Mouse (Mus musculus) gonadal fat pad, adult 2 months (tissue): ENCODE measurements around the gene Rprd1b. TPM values are rescaled to one million over a fixed set of nuclear protein-coding genes. Genes with fewer than 3 reads are reported as not detected.

Experiments used
- DNase-seq: peaks from one replicate; pipeline ENCODE4 v3.0.0-alpha.2; 2012; ENCODE audit warnings: low read depth
- polyA plus RNA-seq: library from polyadenylated mRNA; depleted of rRNA; stranded (reverse); fragments of >200 nt; gene quantifications from 2 replicates; pipeline ENCODE4 v1.2.3, GENCODE M21; 2012

Rprd1b gene
- polyA plus RNA-seq, 1 experiment, result 16.2 TPM

- no peak for DNase-seq
Observed at GRCm38 (mm10) chr2:158079843-158080395, 51.6 kb downstream of the Rprd1b start.

GRCm38 (mm10) chr2:158080622-158081241 is 52.4 kb downstream of the Rprd1b start:
- DNase-seq, result no peak

GRCm38 (mm10) chr2:158084486-158084885 is 56.2 kb downstream of the Rprd1b start:
- no peak for DNase-seq

GRCm38 (mm10) chr2:158090096-158090495 is 61.8 kb downstream of the Rprd1b start:
- DNase-seq, result no peak

GRCm38 (mm10) chr2:158093345-158093744 is 65.0 kb downstream of the Rprd1b start:
- DNase-seq, result peak; percentile 88

GRCm38 (mm10) chr2:158094300-158094699 is 66.0 kb downstream of the Rprd1b start:
- no peak for DNase-seq

- DNase-seq, result no peak
Observed at GRCm38 (mm10) chr2:158094846-158095245, 66.5 kb downstream of the Rprd1b start.

GRCm38 (mm10) chr2:158097071-158097470 is 68.8 kb downstream of the Rprd1b start:
- no peak for DNase-seq

GRCm38 (mm10) chr2:158098730-158099129 is 70.4 kb downstream of the Rprd1b start:
- no peak for DNase-seq

- no peak for DNase-seq
Observed at GRCm38 (mm10) chr2:158099537-158099936, 71.2 kb downstream of the Rprd1b start.

GRCm38 (mm10) chr2:158101768-158102167 is 73.5 kb downstream of the Rprd1b start:
- no peak for DNase-seq

- no peak for DNase-seq
Observed at GRCm38 (mm10) chr2:158104966-158105365, 76.7 kb downstream of the Rprd1b start.

GRCm38 (mm10) chr2:158105605-158106004 is 77.3 kb downstream of the Rprd1b start:
- DNase-seq, result no peak

- no peak for DNase-seq
Observed at GRCm38 (mm10) chr2:158106947-158107587, 78.8 kb downstream of the Rprd1b start.

- DNase-seq, result no peak
Observed at GRCm38 (mm10) chr2:158109516-158109915, 81.2 kb downstream of the Rprd1b start.

- no peak for DNase-seq
Observed at GRCm38 (mm10) chr2:158113591-158114257, 85.4 kb downstream of the Rprd1b start.

GRCm38 (mm10) chr2:158114931-158115330 is 86.6 kb downstream of the Rprd1b start:
- DNase-seq, result no peak

GRCm38 (mm10) chr2:158115838-158116453 is 87.6 kb downstream of the Rprd1b start:
- DNase-seq, result no peak

- no peak for DNase-seq
Observed at GRCm38 (mm10) chr2:158116653-158117052, 88.4 kb downstream of the Rprd1b start.

- DNase-seq, result no peak
Observed at GRCm38 (mm10) chr2:158119145-158119544, 90.8 kb downstream of the Rprd1b start.

- no peak for DNase-seq
Observed at GRCm38 (mm10) chr2:158120211-158120610, 91.9 kb downstream of the Rprd1b start.

GRCm38 (mm10) chr2:158120868-158121267 is 92.6 kb downstream of the Rprd1b start:
- DNase-seq, result no peak
